Mouse (Mus musculus) MEL (cell line): ENCODE results near the gene Prkcq. TPM values are rescaled to one million over a fixed set of nuclear protein-coding genes. Genes with fewer than 3 reads are reported as not detected.

Source experiments
- DNase-seq: peaks from one replicate; pipeline ENCODE4 v3.0.0; 2011; ENCODE audit warnings: low read depth, low spot score
- H3K27ac ChIP-seq: 2 replicates; pipeline ENCODE4 v1.5.1; 2012; ENCODE audit warnings: low read depth, mild to moderate bottlenecking, control low read depth, low read length, moderate library complexity; ENCODE audit not compliant: control insufficient read depth
- H3K27me3 ChIP-seq, 2 experiments: fragments of 150-350 bp in 1 of 2; sonication (generic) in 1 of 2; 2 replicates each; pipeline ENCODE4 v1.6.1; 2012; ENCODE audit warnings: low read length in 2 of 2, mild to moderate bottlenecking in 2 of 2, improper control_type of control experiment in 1 of 2, moderate library complexity in 1 of 2; ENCODE audit not compliant: insufficient read depth in 2 of 2, control insufficient read depth in 1 of 2
- H3K36me3 ChIP-seq, 2 experiments: 2 replicates each; pipeline ENCODE4 v1.6.1; 2012 to 2014; ENCODE audit warnings: low read length in 2 of 2, improper control_type of control experiment in 1 of 2, inconsistent platforms in 1 of 2, mild to moderate bottlenecking in 1 of 2; ENCODE audit not compliant: insufficient read depth in 2 of 2, control insufficient read depth in 1 of 2
- H3K4me1 ChIP-seq, 2 experiments: fragments of 150-350 bp in 1 of 2; sonication (generic) in 1 of 2; 2 replicates each; pipeline ENCODE4 v1.6.1; 2012; ENCODE audit warnings: low read length in 2 of 2, improper control_type of control experiment in 1 of 2, mild to moderate bottlenecking in 1 of 2; ENCODE audit not compliant: insufficient read depth in 2 of 2, control insufficient read depth in 1 of 2
- H3K4me3 ChIP-seq, 2 experiments: fragments of 150-350 bp in 1 of 2; sonication (generic) in 1 of 2; 2 replicates each; pipeline ENCODE4 v1.5.1; 2012; ENCODE audit warnings: low read depth in 2 of 2, low read length in 2 of 2, mild to moderate bottlenecking in 2 of 2, moderate library complexity in 2 of 2, control low read depth in 1 of 2, improper control_type of control experiment in 1 of 2; ENCODE audit not compliant: control insufficient read depth in 1 of 2, insufficient read depth in 1 of 2
- H3K79me2 ChIP-seq: 2 replicates; pipeline ENCODE4 v1.6.1; 2012; ENCODE audit warnings: mild to moderate bottlenecking, low read length, moderate library complexity; ENCODE audit not compliant: control insufficient read depth, poor library complexity, insufficient read depth
- H3K9ac ChIP-seq: 2 replicates; pipeline ENCODE4 v1.6.1; 2012; ENCODE audit warnings: low read depth, mild to moderate bottlenecking, control low read depth, low read length, moderate library complexity; ENCODE audit not compliant: control insufficient read depth, poor library complexity, severe bottlenecking
- H3K9me3 ChIP-seq: fragments of 150-350 bp; sonication (generic); replicated peaks from 2 replicates; pipeline ENCODE4 v1.6.1; 2012; ENCODE audit warnings: mild to moderate bottlenecking, low read length, improper control_type of control experiment, moderate library complexity; ENCODE audit not compliant: insufficient read depth
- BHLHE40 ChIP-seq: IDR thresholded peaks from 2 replicates; pipeline ENCODE4 v1.6.1; 2012; ENCODE audit warnings: low read depth, mild to moderate bottlenecking, inconsistent platforms, low read length, improper control_type of control experiment, borderline replicate concordance
- CHD1 ChIP-seq: IDR thresholded peaks from 2 replicates; pipeline ENCODE4 v1.6.1; 2012; ENCODE audit warnings: low read depth, mild to moderate bottlenecking, inconsistent platforms, low read length, improper control_type of control experiment
- CHD2 ChIP-seq: IDR thresholded peaks from 2 replicates; pipeline ENCODE4 v1.6.1; 2011; ENCODE audit warnings: low read length, improper control_type of control experiment
- CTCF ChIP-seq, 3 experiments: IDR thresholded peaks in 2 of 3; conservative IDR thresholded peaks in 1 of 3; 2 replicates each; pipeline ENCODE4 v1.5.1; 2011 to 2012; ENCODE audit warnings: low read length in 3 of 3, low read depth in 2 of 3, mild to moderate bottlenecking in 2 of 3, improper control_type of control experiment in 1 of 3, inconsistent platforms in 1 of 3, mixed read lengths in 1 of 3, moderate library complexity in 1 of 3; ENCODE audit not compliant: control insufficient read depth in 1 of 3, insufficient read depth in 1 of 3, poor library complexity in 1 of 3, severe bottlenecking in 1 of 3
- E2F4 ChIP-seq: IDR thresholded peaks from 2 replicates; pipeline ENCODE4 v1.6.1; 2011; ENCODE audit warnings: low read depth, low read length, improper control_type of control experiment, borderline replicate concordance
- ELF1 ChIP-seq: IDR thresholded peaks from 2 replicates; pipeline ENCODE4 v1.6.1; 2014; ENCODE audit warnings: low read depth, mild to moderate bottlenecking, inconsistent platforms, low read length, improper control_type of control experiment, moderate library complexity
- ETS1 ChIP-seq: IDR thresholded peaks from 2 replicates; pipeline ENCODE4 v1.6.1; 2012; ENCODE audit warnings: low read depth, mild to moderate bottlenecking, inconsistent platforms, low read length, improper control_type of control experiment, moderate library complexity
- GATA1 ChIP-seq: IDR thresholded peaks from 2 replicates; pipeline ENCODE4 v1.6.1; 2011; ENCODE audit warnings: low read depth, low read length, improper control_type of control experiment
- HCFC1 ChIP-seq: IDR thresholded peaks from 2 replicates; pipeline ENCODE4 v1.6.1; 2012; ENCODE audit warnings: low read depth, mild to moderate bottlenecking, inconsistent platforms, low read length, improper control_type of control experiment, moderate library complexity
- JUND ChIP-seq: IDR thresholded peaks from 2 replicates; pipeline ENCODE4 v1.6.1; 2011; ENCODE audit warnings: low read depth, mild to moderate bottlenecking, improper control_type of control experiment, low read length
- MAFK ChIP-seq: IDR thresholded peaks from 2 replicates; pipeline ENCODE4 v1.6.1; 2011; ENCODE audit warnings: low read depth, mild to moderate bottlenecking, low read length, improper control_type of control experiment, borderline replicate concordance
- MXI1 ChIP-seq: IDR thresholded peaks from 2 replicates; pipeline ENCODE4 v1.6.1; 2011; ENCODE audit warnings: mild to moderate bottlenecking, low read depth, low read length, improper control_type of control experiment
- NELFE ChIP-seq: IDR thresholded peaks from 2 replicates; pipeline ENCODE4 v1.6.1; 2011; ENCODE audit warnings: low read depth, low read length, improper control_type of control experiment
- NRF1 ChIP-seq: IDR thresholded peaks from 2 replicates; pipeline ENCODE4 v1.6.1; 2014; ENCODE audit warnings: low read depth, mild to moderate bottlenecking, inconsistent platforms, low read length, improper control_type of control experiment, moderate library complexity; ENCODE audit not compliant: poor library complexity, insufficient read depth, severe bottlenecking
- POLR2A ChIP-seq, 2 experiments: IDR thresholded peaks; 2 replicates each; pipeline ENCODE4 v1.6.1; 2011 to 2012; ENCODE audit warnings: low read length in 2 of 2, mild to moderate bottlenecking in 2 of 2, control low read depth in 1 of 2, improper control_type of control experiment in 1 of 2, low read depth in 1 of 2, moderate library complexity in 1 of 2; ENCODE audit not compliant: control insufficient read depth in 1 of 2, insufficient read depth in 1 of 2, poor library complexity in 1 of 2
- POLR2AphosphoS5 ChIP-seq: IDR thresholded peaks from 2 replicates; pipeline ENCODE4 v1.6.1; 2012; ENCODE audit warnings: low read depth, borderline replicate concordance, mild to moderate bottlenecking, inconsistent platforms, low read length, moderate library complexity, mixed read lengths
- RAD21 ChIP-seq: IDR thresholded peaks from 2 replicates; pipeline ENCODE4 v1.6.1; 2011; ENCODE audit warnings: mild to moderate bottlenecking, low read depth, low read length, improper control_type of control experiment
- RCOR1 ChIP-seq: IDR thresholded peaks from 2 replicates; pipeline ENCODE4 v1.6.1; 2012; ENCODE audit warnings: low read depth, mild to moderate bottlenecking, inconsistent platforms, low read length, improper control_type of control experiment
- SIN3A ChIP-seq: IDR thresholded peaks from 2 replicates; pipeline ENCODE4 v1.6.1; 2012; ENCODE audit warnings: low read length, improper control_type of control experiment, inconsistent platforms
- SMC3 ChIP-seq: IDR thresholded peaks from 2 replicates; pipeline ENCODE4 v1.6.1; 2011; ENCODE audit warnings: low read depth, low read length, improper control_type of control experiment
- TBP ChIP-seq: IDR thresholded peaks from 2 replicates; pipeline ENCODE4 v1.8.0; 2011; ENCODE audit warnings: low read depth, low read length, improper control_type of control experiment
- TCF12 ChIP-seq: IDR thresholded peaks from 2 replicates; pipeline ENCODE4 v1.6.1; 2014; ENCODE audit warnings: low read depth, mild to moderate bottlenecking, inconsistent platforms, low read length, improper control_type of control experiment, moderate library complexity
- UBTF ChIP-seq: IDR thresholded peaks from 2 replicates; pipeline ENCODE4 v1.6.1; 2012; ENCODE audit warnings: low read depth, mild to moderate bottlenecking, inconsistent platforms, low read length, improper control_type of control experiment, moderate library complexity, borderline replicate concordance; ENCODE audit not compliant: insufficient read depth
- USF1 ChIP-seq: IDR thresholded peaks from 2 replicates; pipeline ENCODE4 v1.6.1; 2014; ENCODE audit warnings: low read depth, mild to moderate bottlenecking, inconsistent platforms, low read length, improper control_type of control experiment, moderate library complexity
- ZC3H11A ChIP-seq: IDR thresholded peaks from 2 replicates; pipeline ENCODE4 v1.6.1; 2012; ENCODE audit warnings: low read depth, mild to moderate bottlenecking, inconsistent platforms, low read length, improper control_type of control experiment
- ZMIZ1 ChIP-seq: IDR thresholded peaks from 2 replicates; pipeline ENCODE4 v1.6.1; 2012; ENCODE audit warnings: low read depth, mild to moderate bottlenecking, inconsistent platforms, low read length, improper control_type of control experiment, moderate library complexity
- polyA plus RNA-seq, 2 experiments: library from polyadenylated mRNA; stranded (reverse) in 1 of 2; unstranded in 1 of 2; fragments of >175 nt in 1 of 2; fragments of >200 nt in 1 of 2; gene quantifications; 2 replicates each; pipeline versions ENCODE4 v1.2.1 to v1.2.4; 2012; ENCODE audit warnings: low replicate concordance in 2 of 2, low read depth in 1 of 2; ENCODE audit not compliant: insufficient read length in 2 of 2, insufficient read depth in 1 of 2, missing spikeins in 1 of 2
- total RNA-seq: library from RNA; depleted of rRNA; stranded (reverse); fragments of 300-350 nt; gene quantifications from 2 replicates; pipeline ENCODE4 v1.2.3, GENCODE M21; 2012

Prkcq gene
- total and polyA plus RNA-seq, 3 experiments, result 0.12 to 0.19 TPM; not detected in 1

DNA sequence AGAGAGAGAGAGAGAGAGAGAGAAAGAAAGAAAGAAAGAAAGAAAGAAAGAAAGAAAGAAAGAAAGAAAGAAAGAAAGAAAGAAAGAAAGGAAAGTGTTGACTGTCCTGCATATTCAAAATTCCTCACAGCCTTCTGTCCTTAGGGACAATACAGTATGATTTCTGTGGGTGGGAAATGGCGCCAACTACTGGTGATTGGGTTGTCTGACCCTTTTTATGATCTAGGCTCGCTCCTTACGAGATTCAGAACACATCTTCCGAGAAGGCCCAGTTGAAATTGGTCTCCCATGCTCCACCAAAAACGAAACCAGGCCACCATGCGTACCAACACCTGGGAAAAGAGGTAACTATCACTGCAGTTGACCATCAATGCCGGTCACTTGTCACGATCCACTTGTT, 82.0 kb downstream of the Prkcq start:
- Histone ChIP-seq H3K27ac (no peak overlapping the region), H3K79me2 (no peaks in the 10 kb centered on the region), H3K9ac (peak overlapping the region; percentile 48; the same call in 1 of the 2 replicates), H3K4me3 (peak overlapping the region in 1 of 2 experiments; percentile 46; a peak in 2 of 4 replicates), H3K36me3 (no peaks in the 10 kb centered on the region), H3K27me3 (peaks cover 0 to 3% of the 10 kb centered on the region in 2 experiments; a peak in 3 of 4 replicates), H3K9me3 (no peaks in the 10 kb centered on the region), H3K4me1 (no peaks in the 10 kb centered on the region)
- DNase-seq, result peak; percentile 77
- TF ChIP-seq CTCF (IDR thresholded peaks at IDR 0.05 in 2 of 3, conservative IDR thresholded peaks at IDR 0.05 in 1 of 3; ENCODE audit: control insufficient read depth in 1 of 3, insufficient read depth in 1 of 3, low read depth in 2 of 3, low read length in 3 of 3, poor library complexity in 1 of 3, severe bottlenecking in 1 of 3) (peak; percentile 63 to 96 (median 90)), SIN3A (no peak), CHD2 (no peak), RAD21 (peak; percentile 87), SMC3 (peak; percentile 83), UBTF (no peak), ZC3H11A (peak; percentile 89), NELFE (no peak), POLR2A (IDR thresholded peaks at IDR 0.05; ENCODE audit: control insufficient read depth in 1 of 2, insufficient read depth in 1 of 2, low read depth in 1 of 2, low read length in 2 of 2, poor library complexity in 1 of 2) (no peak), RCOR1 (no peak), GATA1 (no peak), E2F4 (no peak), TBP (no peak), MAFK (no peak), JUND (no peak), TCF12 (no peak), BHLHE40 (no peak)

DNA sequence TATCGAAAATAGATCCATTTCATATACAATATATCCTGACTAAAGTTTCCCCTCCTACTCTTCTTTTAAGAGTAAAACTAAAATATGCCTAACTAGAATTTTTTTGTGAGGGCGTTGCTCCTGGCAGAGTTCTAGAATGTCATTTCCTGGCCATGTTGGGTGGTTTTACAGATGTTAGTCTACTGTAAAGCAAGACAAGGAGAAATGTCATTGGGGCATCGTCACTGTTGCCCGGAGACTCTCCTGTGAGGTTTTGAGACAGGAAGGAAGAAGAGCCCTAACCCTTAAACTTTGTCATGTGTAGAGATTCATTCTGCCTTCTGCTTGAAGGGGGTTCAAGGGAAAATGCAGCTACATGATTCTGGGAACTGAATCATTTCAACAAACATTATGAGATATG, 82.5 kb downstream of the Prkcq start:
- no peak for DNase-seq
- no peak overlapping the region for H3K4me3 ChIP-seq

More for the DNA sequence above, 82.5 kb downstream of the Prkcq start:
- no peaks in the 10 kb centered on the region for H3K4me1 ChIP-seq
- no peaks in the 10 kb centered on the region for H3K79me2 ChIP-seq
- H3K9me3 ChIP-seq, result no peaks in the 10 kb centered on the region
- no peak overlapping the region for H3K27ac ChIP-seq
- no peaks in the 10 kb centered on the region for H3K36me3 ChIP-seq
- TF ChIP-seq ELF1 (no peak), ZMIZ1 (no peak), CHD1 (no peak), GATA1 (no peak), POLR2A (IDR thresholded peaks at IDR 0.05; ENCODE audit: control insufficient read depth in 1 of 2, insufficient read depth in 1 of 2, low read depth in 1 of 2, low read length in 2 of 2, poor library complexity in 1 of 2) (no peak), ETS1 (no peak), HCFC1 (no peak), NRF1 (no peak), SIN3A (no peak), POLR2AphosphoS5 (no peak), USF1 (no peak), MXI1 (no peak)
- H3K27me3 ChIP-seq, result peaks cover 0 to 3% of the 10 kb centered on the region in 2 experiments; a peak in 3 of 4 replicates
- no peak overlapping the region for H3K9ac ChIP-seq
